Mouse (Mus musculus): ENCODE measurements around the gene D1Pas1.
A peak's percentile ranks its signal among the peaks of the same experiment; 100 is the strongest.

D1Pas1 gene

GRCm38 (mm10) chr1:186967201-186967812 lies at the start of gene D1Pas1:
D1Pas1 (plus strand) TSS chr1:186967416.
- DNase-seq (ENCODE audit: inconsistent age in 2 of 2, low spot score in 1 of 2), result no peak

DNA sequence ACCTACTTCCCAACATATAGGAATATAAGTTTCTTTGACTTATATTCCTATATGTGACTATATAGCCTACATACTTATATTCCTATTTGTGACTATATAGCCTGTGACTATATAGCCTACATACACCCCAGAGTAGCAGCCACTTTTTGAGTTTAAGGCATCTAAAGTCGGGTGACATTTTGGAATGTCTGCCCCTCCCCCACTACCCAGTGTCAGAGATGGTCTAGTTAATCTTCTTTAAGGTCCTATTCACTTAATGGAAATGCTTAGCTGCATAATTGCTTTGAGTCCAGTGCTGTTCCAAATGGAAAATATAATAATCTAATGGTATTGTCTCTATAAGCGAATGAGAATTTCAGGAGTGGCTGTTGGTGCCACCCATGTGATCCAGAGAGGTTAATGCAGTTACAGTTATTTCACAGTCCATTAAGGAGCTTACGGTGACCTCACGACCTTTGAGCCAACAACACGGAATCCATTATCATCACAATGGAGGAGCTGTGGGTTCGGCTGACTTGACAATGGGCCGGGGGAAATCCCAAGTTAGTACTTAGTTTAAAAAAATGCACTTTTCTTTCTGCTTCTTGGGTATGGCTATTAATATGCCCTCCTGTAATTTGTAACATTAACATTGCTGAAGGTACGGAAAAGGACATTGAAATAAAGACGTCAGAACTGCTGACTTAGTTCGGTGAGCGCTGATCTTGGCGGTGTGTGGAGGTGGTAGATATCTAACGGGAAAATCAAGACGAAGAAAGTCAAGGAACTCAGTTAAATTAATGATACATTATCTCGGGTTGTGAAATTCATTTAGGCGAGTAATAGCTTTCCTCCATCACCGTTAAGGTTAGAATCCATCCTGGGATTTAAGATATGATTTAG lies 44.5 kb upstream of the D1Pas1 start:
- DNase-seq (ENCODE audit: inconsistent age in 2 of 2, low spot score in 1 of 2), result no peak

GRCm38 (mm10) chr1:186924027-186924426 lies 43.2 kb upstream of the D1Pas1 start:
- no peak for DNase-seq (ENCODE audit: inconsistent age in 2 of 2, low spot score in 1 of 2)

DNA sequence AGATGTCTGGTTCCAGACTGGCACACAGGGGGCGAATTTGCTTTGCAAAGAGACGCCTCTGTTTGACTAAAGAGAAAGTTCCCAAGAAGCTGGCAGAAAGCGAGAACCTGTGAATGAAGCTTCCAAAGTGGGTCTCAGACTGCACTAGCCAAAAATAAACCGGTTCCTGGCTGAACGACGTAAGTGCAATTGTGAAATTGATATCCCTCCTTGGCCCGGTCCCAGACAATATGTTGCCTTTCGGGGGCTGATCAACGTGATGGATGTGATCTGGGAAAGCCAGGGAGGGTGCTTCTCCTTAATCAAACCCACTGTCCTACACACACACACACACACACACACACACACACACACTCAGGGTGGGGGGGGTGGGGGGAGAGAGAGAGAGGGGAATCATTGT lies 41.8 kb upstream of the D1Pas1 start:
- DNase-seq (ENCODE audit: inconsistent age in 2 of 2, low spot score in 1 of 2), result no peak

DNA sequence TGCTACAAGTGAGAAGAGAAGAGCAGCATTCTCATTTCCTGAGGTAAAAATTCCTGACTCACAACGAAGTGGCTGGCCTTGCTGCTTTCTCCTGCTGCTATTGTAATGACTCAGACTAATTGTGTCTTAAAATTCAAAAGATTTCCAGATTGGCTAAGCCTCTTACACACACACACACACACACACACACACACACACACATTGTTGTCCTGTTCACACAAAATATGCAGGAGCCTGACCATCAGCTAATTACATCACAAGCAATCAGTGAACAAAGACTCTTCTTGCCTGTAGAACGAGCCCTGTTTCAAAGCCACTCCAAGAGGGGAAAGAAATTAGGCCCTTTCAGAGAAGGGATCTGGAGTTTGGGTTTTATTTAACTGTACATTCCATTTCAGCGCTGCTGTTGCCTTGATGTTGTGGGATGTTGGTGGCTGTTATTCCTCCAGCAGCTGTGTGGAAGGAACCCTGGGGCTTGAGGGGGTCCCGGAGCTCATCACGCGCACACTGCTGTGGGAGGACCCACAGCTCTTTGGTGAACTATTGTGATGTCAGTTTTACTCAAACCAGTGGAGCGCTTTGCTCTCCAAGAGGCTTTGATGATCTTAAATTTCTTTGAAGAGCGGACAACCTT lies 40.8 kb upstream of the D1Pas1 start:
- DNase-seq (ENCODE audit: inconsistent age in 2 of 2, low spot score in 1 of 2), result peak in 1 of 2 experiments; percentile 51

DNA sequence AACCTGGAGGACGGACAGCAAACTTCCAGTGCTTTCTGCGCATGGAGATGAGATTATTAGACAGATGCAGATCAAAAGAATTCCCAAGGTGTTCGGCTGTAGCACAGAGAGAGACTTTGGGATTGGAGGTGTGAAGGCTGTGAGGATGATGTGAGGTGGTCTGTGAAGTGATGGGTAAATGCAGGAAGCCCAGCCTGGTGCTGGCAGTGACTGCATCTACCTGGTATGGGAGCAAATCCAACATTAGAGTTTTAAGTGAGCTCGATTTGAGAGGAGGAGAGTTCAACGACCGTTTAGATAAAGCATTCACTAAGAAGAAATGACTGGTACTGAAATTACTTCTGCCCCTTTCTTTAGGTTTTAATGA lies 40.3 kb upstream of the D1Pas1 start:
- no peak for DNase-seq (ENCODE audit: inconsistent age in 2 of 2, low spot score in 1 of 2)

GRCm38 (mm10) chr1:186927494-186927893 lies 39.7 kb upstream of the D1Pas1 start:
- no peak for DNase-seq (ENCODE audit: inconsistent age in 2 of 2, low spot score in 1 of 2)

DNA sequence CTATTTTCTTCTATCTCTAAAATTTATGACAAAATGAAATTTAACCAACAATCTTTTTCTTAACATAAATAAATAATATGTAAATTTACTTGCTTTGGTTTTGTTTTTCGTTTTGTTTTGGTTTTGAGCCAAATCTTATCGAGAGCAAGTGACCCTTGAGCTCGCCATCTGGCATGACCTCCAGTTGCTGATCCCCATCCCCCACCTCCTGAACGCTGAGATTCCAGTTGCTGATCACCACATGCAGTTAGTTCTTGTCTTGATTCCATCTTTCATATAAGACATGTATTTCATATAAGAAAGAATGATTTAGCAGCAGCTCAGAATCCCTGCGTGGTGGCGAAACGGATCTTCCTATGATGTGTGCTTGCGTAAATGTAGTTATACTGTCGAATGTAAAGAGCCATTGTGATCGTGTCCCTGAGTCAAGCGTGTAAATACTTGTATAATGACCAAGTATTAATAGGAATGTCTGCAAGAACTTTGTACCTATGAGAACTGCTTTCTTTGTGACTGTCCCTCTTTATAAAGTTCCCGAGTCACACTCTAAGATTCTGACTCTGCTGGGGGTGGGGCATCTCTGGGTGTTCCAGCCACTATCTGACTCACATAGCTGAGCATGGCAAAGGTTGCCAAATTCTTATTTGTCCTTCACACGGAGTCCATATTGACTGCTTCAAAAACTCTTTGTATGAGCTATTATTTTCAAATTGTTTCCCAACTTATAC lies 36.9 kb upstream of the D1Pas1 start:
- DNase-seq (ENCODE audit: inconsistent age in 2 of 2, low spot score in 1 of 2), result peak; percentile 57 to 81

DNA sequence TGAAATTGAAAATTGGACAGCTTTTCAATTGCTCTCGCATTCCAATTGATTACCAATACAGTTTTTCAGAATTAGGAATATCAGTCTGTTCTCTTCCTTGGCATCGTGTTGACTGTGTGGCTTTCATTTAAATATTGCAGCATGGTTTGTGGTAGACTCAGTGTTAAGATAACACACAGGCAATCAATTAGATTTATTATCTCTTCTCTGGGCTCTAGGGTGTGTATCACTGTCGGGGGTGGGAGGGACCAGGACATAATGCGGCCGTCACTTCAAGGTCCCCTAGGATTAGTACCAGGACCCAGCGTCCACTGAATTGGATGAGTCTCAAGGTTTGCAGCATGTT lies 36.4 kb upstream of the D1Pas1 start:
- peak; percentile 6 to 66 for DNase-seq (ENCODE audit: inconsistent age in 2 of 2, low spot score in 1 of 2)

DNA sequence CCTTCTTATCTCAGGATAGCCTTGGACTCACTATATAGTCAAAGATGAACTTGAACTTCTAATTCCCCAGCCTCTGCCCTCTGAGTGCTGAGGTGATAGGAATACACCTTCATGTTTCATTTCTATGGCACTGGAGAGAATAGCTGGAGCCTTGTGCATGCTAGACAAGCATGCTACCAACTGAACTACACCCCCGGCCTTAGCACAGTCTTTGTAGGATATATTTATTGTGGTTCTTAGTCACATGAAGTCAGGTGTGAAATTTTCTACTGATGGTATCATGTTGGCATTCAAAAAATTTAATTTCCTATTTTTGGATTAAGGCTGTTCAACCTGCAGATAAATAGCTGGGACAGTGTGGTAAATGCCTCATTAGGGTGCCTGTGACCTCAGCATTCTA lies 33.0 kb upstream of the D1Pas1 start:
- no peak for DNase-seq (ENCODE audit: inconsistent age in 2 of 2, low spot score in 1 of 2)

DNA sequence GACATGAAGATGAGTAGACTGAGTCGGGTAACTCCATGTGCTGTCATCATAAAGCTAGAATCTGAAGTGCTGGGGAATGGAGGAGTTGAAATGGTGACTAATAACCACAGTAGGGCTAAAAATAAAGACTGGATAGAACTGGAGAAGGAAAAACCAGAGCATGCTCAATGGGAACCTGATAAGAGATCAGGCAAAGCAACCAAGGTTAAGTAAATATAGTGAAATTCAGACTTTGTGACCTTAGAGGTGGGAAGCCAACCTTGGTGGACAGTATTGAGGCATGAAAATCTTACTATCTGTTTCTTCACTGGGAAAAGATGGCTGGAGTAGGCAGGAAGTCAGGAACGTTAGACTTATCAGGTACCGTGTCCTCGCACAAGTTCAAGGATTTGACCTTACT lies 14.8 kb upstream of the D1Pas1 start:
- peak in 1 of 2 experiments; percentile 30 for DNase-seq (ENCODE audit: inconsistent age in 2 of 2, low spot score in 1 of 2)

GRCm38 (mm10) chr1:186954591-186954990 lies 12.6 kb upstream of the D1Pas1 start:
- DNase-seq (ENCODE audit: inconsistent age in 2 of 2, low spot score in 1 of 2), result no peak

DNA sequence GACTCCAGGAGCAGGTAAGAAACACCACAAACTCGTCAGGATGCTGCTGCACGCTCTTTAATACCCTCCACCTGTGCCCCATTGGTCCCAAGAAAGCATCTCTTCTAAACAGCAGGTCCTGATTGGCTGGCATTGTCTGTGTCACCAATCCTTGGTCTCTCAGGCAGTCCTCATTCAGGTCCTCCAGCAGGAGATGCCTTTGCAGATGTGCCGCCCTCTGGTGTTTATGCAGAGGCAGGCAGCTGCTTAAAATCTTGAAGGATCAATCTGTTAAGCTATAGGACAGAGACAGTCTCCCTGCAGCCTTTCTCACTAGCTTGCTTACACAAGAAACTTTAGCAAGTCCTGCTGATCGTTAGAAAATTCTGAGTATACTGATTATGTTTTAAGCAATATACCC lies 7.8 kb upstream of the D1Pas1 start:
- peak; percentile 9 to 74 for DNase-seq (ENCODE audit: inconsistent age in 2 of 2, low spot score in 1 of 2)

DNA sequence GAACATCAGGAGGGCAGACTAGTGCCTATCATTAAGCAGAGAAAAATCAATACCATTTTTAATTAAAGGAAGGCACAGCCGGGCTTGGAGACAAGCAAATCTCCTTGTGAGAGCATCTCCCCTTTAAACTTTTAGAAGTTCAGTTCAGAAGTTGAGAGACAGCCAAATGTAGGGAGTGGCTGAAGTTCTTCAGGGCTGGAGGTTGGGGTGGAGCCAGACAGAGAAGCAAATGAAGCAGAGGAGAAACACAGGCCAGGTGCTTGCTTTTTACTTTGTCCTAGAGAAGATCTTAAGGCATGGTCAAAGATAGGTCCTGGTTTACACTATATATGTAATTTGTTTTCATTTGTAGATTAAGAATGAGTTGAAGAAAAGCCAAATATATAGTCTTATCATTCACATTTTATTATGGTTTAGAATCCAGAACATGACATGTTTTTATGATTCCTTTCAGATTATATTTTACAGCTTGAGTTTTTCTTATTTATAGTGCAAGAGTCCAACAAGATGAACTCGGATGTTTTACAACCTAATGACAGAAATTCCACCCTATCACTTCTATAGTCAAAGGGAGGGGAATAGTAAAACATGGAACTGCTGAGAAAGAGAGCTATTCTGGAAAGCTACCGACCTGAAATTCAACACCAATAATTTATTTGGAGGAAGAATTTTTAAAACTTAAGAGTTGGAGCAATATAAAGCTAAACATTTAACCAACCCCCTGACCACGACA lies 2.9 kb upstream of the D1Pas1 start:
- DNase-seq (ENCODE audit: inconsistent age in 2 of 2, low spot score in 1 of 2), result no peak

DNA sequence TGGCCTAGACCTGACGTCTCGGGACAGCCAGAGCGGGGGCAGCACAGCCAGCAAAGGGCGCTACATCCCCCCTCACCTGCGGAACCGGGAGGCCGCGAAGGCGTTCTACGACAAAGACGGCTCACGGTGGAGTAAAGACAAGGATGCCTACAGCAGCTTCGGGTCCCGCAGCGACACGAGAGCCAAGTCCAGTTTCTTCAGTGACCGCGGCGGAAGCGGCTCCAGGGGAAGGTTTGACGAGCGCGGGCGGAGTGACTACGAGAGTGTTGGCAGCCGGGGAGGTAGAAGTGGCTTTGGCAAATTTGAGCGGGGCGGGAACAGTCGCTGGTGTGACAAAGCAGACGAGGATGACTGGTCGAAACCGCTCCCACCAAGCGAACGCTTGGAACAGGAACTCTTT lies 710 bp downstream of the D1Pas1 start:
- DNase-seq (ENCODE audit: inconsistent age in 2 of 2, low spot score in 1 of 2), result no peak

DNA sequence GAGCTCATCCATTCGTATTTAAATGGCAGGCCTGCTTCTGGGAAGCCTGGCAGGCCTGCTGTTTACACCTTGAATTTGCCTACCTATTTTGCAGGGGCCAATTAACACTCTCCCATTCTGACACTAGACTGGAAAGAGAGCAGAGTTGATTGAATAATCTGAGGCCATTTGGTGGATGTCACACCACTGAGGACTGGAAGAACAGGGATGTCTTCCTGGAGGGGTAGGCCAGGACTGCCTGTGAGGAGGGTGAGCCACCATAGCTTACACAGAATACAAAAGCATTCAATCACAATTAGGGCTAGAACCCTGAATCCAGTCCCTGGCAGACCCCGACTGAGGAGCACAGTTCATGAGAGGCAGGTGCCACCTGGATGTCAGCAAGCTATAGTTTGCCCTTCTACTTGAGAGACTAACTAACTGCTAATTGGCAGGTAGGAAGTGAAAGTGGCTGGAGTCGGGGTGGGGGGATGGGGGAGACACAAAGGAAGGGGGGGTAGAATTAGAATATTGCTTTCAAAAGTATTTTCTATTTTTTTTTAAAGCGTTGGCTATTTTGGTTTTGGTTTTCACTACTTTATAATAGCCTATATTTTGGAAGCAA lies 9.8 kb downstream of the D1Pas1 start:
- DNase-seq (ENCODE audit: inconsistent age in 2 of 2, low spot score in 1 of 2), result no peak

DNA sequence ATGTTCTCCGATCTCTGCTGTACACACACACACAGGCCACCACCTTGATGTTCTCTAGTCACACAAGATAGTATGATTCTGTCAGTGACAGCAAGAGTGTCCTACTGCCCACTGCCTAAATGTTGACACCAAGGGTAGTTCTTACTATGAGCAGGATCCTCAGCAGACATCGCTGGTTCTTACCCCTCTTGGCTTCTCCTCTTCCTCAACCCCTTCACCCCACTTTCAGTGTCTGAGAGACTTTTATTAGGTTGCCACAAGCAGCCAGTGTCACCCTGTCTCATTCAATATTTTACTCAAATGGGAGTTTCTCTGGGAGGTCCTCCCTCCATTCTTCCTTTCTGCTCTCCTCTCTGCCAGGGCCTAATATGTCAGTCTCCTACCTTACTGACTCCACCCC lies 10.6 kb downstream of the D1Pas1 start:
- DNase-seq (ENCODE audit: inconsistent age in 2 of 2, low spot score in 1 of 2), result no peak

DNA sequence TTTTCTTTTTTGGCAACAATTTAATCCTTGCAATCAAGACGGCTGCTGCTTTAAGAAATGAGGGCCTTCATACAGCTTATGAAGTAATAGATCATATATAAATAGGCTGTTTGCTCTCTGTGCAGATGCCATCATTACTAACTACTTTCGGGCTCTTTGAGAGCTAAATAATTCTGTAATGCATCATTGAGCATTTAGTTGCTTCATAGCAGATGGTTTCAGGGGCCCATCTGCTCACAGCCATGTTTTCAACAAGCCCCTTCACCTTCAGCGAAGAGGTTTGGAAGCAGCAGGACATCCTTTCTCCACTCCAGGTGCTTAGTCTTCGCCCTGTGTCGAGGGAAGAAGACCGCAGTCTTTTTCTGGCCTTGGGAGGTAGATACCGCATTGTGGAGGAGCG lies 12.2 kb downstream of the D1Pas1 start:
- DNase-seq (ENCODE audit: inconsistent age in 2 of 2, low spot score in 1 of 2), result no peak

GRCm38 (mm10) chr1:186980503-186980902 lies 13.3 kb downstream of the D1Pas1 start:
- DNase-seq (ENCODE audit: inconsistent age in 2 of 2, low spot score in 1 of 2), result no peak

DNA sequence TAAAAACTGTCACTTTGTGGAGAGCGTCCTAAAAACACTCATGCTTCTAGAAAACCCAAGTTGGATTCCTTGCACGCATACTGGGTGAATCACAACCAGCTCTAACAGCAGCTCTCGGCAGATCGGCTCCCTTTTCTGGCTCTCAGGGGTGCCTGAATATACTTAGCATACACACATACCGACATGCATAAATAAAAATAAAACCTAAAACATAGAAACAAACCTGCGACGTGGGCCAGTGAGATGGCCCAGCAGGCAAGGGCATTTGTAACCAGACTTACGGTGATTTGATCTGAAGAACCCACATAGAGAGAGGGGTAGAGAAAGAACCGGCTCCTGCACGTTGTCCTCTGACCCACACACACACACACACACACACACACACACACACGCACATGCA lies 17.9 kb downstream of the D1Pas1 start:
- no peak for DNase-seq (ENCODE audit: inconsistent age in 2 of 2, low spot score in 1 of 2)

DNA sequence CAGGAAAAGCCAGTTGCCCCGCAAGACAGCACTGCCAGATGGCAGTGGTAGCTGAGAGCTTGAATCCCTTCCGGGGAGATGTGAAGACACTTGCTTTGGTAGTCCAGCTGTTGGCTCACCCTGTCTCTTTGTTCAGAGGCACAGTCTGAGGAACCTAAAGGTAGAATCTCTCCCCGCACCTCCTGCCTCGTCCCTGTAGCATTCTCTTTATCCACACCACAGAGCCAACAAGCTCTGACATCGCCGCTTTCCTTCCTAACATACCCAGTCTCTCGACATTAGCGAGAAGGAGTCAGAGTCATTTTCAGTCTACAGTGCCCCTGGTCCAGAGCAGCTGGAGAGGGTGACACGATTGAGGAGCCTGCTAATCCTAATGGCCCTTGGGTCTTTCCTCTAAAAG lies 18.9 kb downstream of the D1Pas1 start:
- DNase-seq (ENCODE audit: inconsistent age in 2 of 2, low spot score in 1 of 2), result no peak

All from adrenal gland, adult (tissue).